Mouse (Mus musculus): Measurements from ENCODE around the gene Tbx19. TPM values are rescaled to one million over a fixed set of nuclear protein-coding genes. Genes with fewer than 3 reads are reported as not detected.

The Tbx19 gene
- polyA plus RNA-seq, 1 experiment, result 0.10 TPM

DNA sequence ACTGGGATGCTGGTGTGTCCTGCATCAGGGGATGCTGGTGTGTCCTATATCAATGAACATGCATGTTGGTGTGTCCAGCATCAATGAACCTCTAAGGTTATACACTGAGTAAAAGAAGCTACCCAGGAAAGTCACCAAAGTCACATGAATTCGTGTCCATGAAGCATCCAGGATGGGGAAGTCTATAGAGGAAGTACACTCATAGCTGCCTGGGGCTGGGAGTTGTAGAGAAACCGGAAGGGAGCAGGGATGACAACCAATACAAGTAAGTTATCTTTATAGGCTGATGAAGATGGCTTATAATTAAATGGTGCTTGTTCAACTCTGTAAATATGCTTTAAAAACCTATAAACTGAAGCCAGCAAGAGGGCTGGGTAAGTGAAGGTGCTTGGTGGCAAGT, 26.7 kb downstream of the Tbx19 start:
- TF ChIP-seq POLR2A (IDR thresholded peaks at IDR 0.05; ENCODE audit: borderline replicate concordance, extremely low read depth, insufficient read depth, insufficient read length, poor library complexity, severe bottlenecking), result no peak
- no peak for TF ChIP-seq CTCF (IDR thresholded peaks at IDR 0.05; ENCODE audit: borderline replicate concordance, extremely low read depth, insufficient read depth, insufficient read length)

DNA sequence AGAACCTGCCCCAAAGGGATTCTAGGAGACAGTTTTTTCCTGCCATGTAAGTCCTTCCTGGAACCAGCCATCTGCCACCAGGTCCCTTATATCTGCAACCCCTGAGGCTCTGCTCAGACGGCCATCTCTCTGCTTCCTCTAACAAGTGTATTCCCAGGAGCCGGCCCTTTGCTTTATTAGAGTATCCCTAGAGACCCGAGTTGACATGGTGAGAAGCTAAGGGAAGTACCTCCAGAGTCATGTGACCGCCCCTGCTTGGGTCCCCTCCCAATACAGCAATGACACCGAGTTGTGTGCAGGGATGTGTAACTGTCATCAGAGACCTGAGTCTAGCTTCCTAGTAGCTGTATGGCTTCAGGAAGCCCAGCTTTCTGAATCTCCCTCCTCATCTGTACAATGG, 27.3 kb downstream of the Tbx19 start:
- DNase-seq (ENCODE audit: low read depth), result no peak
- TF ChIP-seq CTCF (IDR thresholded peaks at IDR 0.05; ENCODE audit: borderline replicate concordance, extremely low read depth, insufficient read depth, insufficient read length) (no peak), POLR2A (IDR thresholded peaks at IDR 0.05; ENCODE audit: borderline replicate concordance, extremely low read depth, insufficient read depth, insufficient read length, poor library complexity, severe bottlenecking) (no peak)

More for the DNA sequence above, 26.7 kb downstream of the Tbx19 start:
- no peak for DNase-seq (ENCODE audit: low read depth)

DNA sequence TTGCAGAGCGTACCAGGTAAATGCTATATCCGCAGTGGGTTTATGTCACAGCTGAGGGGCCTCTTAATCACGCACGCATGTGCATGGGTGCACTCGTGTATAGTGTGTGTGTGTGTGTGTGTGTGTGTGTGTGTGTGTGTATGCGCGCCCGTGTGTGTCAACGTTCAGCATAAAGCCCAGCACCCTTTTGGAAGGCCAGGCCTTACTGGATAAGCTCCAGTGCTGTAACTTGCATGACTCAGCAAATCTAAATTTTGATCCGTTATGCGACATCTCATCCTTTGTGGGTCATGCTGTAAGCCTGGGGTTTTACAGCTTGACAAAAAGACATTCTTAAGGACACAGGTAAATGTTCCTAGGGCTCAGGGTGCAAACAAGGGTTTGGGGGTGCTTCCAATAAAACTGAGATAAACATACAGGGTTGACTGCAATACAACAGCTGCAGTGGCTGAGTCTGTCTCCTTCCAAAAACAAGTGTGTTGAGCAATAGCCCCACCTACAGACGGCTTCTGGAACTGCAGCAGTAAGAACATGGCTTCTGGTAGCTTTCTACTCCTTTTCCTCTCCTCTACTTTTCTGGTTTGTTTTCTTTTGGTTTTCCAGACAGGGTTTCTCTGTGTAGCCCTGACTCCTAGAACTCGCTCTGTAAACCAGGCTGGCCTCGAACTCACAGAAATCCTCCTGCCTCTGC, 28.2 kb downstream of the Tbx19 start:
- no peak for TF ChIP-seq POLR2A (IDR thresholded peaks at IDR 0.05; ENCODE audit: borderline replicate concordance, extremely low read depth, insufficient read depth, insufficient read length, poor library complexity, severe bottlenecking)
- TF ChIP-seq CTCF (IDR thresholded peaks at IDR 0.05; ENCODE audit: borderline replicate concordance, extremely low read depth, insufficient read depth, insufficient read length), result peak; percentile 84; the same call in 1 of the 2 replicates
- peak; percentile 90 for DNase-seq (ENCODE audit: low read depth)

DNA sequence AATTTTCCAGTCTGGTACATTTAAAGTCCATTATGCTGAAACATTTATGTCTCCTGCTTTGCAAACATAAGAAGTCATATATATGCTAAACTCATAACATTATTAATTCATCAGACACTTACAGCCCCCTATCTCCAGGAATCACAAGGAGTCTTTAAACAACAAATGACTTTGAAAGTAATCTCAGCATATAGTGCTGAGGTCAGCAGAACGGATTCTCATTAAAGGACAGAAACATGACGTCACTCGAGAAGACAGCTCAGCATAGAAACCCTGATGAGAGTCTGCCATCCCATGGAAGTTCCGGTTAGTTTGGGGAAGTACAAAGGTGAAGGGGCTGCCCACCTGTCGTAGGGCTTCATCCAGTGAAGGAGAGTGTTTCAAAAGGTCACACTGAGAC, 31.0 kb downstream of the Tbx19 start:
- DNase-seq (ENCODE audit: low read depth), result peak; percentile 8
- TF ChIP-seq POLR2A (IDR thresholded peaks at IDR 0.05; ENCODE audit: borderline replicate concordance, extremely low read depth, insufficient read depth, insufficient read length, poor library complexity, severe bottlenecking), result no peak
- TF ChIP-seq CTCF (IDR thresholded peaks at IDR 0.05; ENCODE audit: borderline replicate concordance, extremely low read depth, insufficient read depth, insufficient read length), result no peak

DNA sequence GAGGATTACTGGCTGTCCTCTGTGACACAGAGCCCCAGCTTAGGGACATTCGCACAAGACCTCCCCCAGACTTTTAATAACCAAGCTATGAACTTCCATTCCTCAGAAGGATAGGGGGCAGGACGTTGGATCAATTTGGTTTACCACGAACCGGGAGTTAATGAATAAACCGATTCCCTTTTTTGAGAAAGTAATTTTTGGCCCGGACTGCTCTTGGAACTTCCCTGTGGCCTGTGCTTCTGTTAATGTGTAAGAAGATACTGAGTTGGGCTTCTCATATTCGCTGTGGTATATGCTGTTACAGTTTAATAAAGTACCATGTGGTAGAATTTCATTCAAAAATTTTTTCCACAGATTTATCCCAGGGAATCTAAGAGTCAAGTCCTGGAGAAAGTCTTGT, 39.5 kb downstream of the Tbx19 start:
- DNase-seq (ENCODE audit: low read depth), result no peak
- TF ChIP-seq CTCF (IDR thresholded peaks at IDR 0.05; ENCODE audit: borderline replicate concordance, extremely low read depth, insufficient read depth, insufficient read length), result no peak
- no peak for TF ChIP-seq POLR2A (IDR thresholded peaks at IDR 0.05; ENCODE audit: borderline replicate concordance, extremely low read depth, insufficient read depth, insufficient read length, poor library complexity, severe bottlenecking)

DNA sequence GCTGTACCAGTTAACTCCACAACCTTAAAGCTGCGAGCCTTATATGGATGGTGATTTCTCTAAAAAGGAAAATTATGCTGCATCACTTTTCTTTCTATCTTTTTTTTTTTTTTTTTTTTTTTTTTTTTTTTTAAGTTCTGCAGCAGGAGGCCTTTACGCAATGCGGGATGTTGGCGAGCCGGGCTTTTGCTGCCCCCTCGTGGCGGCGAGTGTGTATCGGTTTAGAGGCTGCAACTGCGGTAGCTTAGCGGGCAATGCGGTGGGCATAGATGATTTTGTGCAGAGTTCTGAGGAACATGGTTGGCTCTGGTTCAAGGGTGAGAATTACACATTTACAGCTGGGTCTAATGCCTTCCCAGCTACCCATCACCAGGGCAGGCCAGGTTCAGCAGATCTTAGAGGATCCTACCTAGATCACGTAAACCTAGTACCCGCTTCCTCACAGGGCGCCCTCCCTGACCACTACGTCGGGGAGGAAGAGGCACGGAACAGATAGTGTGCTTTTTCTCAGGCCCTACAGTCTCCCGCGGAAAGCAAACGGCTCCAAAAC, 40.1 kb downstream of the Tbx19 start:
- TF ChIP-seq POLR2A (IDR thresholded peaks at IDR 0.05; ENCODE audit: borderline replicate concordance, extremely low read depth, insufficient read depth, insufficient read length, poor library complexity, severe bottlenecking) (no peak), CTCF (IDR thresholded peaks at IDR 0.05; ENCODE audit: borderline replicate concordance, extremely low read depth, insufficient read depth, insufficient read length) (peak; percentile 91)

DNA sequence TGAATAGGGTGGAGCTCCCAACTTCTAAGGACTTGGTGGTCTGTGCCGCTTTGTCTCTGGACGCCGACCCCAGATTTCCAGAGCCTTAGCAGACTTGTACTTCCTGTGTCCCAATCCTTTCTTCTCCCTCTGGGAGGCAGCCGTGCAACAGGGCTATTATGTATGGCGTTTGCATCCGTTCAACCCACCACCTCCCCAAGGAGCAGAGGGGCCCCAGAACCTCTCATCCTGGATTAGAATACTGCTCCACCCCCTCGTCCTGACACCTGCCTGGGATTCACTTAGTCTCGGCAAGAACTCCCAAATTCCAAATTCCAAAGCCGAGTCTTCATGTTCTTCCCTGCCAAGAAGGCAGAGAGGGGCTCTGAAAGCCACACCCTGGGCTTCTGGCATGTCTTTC, 40.8 kb downstream of the Tbx19 start:
- TF ChIP-seq POLR2A (IDR thresholded peaks at IDR 0.05; ENCODE audit: borderline replicate concordance, extremely low read depth, insufficient read depth, insufficient read length, poor library complexity, severe bottlenecking), result no peak
- TF ChIP-seq CTCF (IDR thresholded peaks at IDR 0.05; ENCODE audit: borderline replicate concordance, extremely low read depth, insufficient read depth, insufficient read length), result no peak
- peak; percentile 36 for DNase-seq (ENCODE audit: low read depth)

More for the DNA sequence above, 40.1 kb downstream of the Tbx19 start:
- DNase-seq (ENCODE audit: low read depth), result peak; percentile 94

DNA sequence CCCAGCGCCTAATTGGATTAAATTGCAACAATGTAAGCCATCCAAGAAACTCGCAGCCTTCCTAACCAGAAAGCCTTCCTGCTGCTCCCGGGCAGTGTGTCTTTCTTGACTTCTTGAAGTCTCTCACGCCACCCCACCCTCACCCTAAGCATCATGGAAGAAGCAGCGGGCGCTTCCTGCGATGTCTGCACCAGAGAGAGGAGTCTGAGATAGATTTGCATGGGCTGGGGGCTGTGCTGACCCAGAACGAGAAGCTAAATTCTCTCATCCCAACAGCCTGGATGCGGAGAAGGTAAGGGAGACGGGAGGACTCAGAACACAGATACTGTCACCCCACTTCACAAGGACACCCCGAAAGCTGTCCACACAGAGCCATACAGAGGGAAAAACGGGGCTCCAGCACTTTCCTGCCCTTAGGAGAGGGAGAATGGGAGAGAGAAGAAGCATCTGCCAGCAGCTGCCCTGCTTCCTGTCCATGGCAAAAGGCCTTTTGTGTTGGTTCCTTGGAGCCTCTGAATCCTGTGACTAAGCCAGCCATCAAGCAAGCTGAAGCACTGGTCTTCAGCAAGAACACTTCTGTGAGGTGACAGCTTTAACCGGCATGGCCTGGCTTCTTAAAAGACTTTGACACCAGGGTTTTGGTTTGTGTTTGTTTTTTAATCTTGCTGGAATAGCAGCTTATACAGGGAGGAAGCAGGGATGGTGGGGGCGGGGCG, 41.4 kb downstream of the Tbx19 start:
- TF ChIP-seq POLR2A (IDR thresholded peaks at IDR 0.05; ENCODE audit: borderline replicate concordance, extremely low read depth, insufficient read depth, insufficient read length, poor library complexity, severe bottlenecking), result no peak
- TF ChIP-seq CTCF (IDR thresholded peaks at IDR 0.05; ENCODE audit: borderline replicate concordance, extremely low read depth, insufficient read depth, insufficient read length), result no peak
- DNase-seq (ENCODE audit: low read depth), result peak; percentile 49

DNA sequence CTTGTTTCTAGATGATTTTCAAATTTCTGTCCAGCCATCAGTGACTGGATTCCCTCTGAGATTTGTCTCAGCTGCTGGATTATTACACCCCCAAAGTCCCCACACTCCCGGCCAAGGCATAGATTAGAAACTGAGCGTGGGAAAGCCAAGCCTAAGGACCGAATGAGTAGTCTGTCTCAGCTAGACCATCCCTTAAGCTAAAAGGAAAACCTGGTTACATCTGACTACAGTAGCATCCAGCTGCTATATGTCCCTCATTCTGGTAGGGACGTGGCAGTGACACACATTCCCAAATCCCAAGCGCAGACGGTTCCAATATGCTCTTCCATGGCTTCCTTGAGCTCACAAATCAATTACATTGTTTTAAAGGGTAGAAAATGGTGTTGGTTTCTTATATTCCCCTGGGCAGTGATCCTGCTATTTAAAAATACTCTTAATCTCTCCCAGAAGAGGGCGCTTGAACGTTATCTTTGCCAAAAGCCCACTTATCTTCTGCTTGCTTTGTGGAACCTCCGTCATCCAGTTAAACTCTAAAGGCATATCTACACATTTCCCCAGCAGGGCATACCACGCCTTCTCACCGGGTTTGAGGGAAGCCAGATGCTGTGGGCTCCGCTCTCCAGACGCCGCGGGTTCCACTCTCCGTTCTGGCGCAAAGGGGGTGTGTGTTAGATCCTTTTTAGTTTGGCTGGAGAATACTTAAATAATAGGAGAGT, 46.0 kb downstream of the Tbx19 start:
- TF ChIP-seq POLR2A (IDR thresholded peaks at IDR 0.05; ENCODE audit: borderline replicate concordance, extremely low read depth, insufficient read depth, insufficient read length, poor library complexity, severe bottlenecking) (no peak), CTCF (IDR thresholded peaks at IDR 0.05; ENCODE audit: borderline replicate concordance, extremely low read depth, insufficient read depth, insufficient read length) (peak; percentile 20; the same call in 1 of the 2 replicates)
- DNase-seq (ENCODE audit: low read depth), result peak; percentile 68

DNA sequence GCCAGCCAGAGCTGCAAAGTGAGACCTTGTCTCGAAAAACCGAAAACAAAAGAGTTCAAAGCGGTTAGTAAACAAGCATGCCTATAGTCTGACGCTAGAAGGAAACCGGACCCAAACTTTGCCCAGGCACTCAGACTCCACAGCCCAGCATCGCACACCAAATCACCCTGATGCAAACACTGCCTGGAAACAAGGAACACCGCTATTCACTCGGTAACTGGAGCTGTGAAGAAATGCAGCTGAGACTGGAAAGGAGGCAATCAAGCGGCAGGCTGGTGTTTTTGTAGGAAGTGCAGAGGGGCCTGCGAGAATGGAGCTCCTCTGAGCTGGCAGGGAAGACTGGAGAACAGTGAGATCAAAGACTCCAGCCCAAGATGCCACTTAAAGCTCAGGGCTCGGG, 46.9 kb downstream of the Tbx19 start:
- peak; percentile 70 for DNase-seq (ENCODE audit: low read depth)
- no peak for TF ChIP-seq CTCF (IDR thresholded peaks at IDR 0.05; ENCODE audit: borderline replicate concordance, extremely low read depth, insufficient read depth, insufficient read length)
- no peak for TF ChIP-seq POLR2A (IDR thresholded peaks at IDR 0.05; ENCODE audit: borderline replicate concordance, extremely low read depth, insufficient read depth, insufficient read length, poor library complexity, severe bottlenecking)

DNA sequence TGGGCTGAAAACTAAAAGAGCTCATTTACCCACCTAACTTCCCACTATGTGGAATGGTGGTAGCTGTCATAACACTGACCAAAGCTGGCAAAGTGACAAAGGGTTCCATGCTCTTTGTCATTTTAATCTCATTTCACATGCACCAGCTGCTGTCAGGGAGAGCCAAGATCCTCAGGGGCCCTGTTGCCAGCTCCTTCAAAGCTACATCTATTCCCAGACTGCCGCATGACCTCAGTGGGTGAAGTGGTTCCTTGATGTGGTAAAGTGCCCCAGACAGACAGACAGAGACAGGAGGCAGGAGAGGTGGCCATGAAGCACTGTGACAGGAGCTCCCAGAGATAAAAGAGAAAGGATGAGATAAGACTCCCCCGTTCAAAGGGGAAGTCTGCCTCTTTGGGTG, 49.9 kb downstream of the Tbx19 start:
- TF ChIP-seq POLR2A (IDR thresholded peaks at IDR 0.05; ENCODE audit: borderline replicate concordance, extremely low read depth, insufficient read depth, insufficient read length, poor library complexity, severe bottlenecking), result no peak
- TF ChIP-seq CTCF (IDR thresholded peaks at IDR 0.05; ENCODE audit: borderline replicate concordance, extremely low read depth, insufficient read depth, insufficient read length), result no peak

More for the DNA sequence above, 49.9 kb downstream of the Tbx19 start:
- DNase-seq (ENCODE audit: low read depth), result peak; percentile 66

All from brain, embryonic 14.5 days (tissue).